In the genomic region with DNA sequence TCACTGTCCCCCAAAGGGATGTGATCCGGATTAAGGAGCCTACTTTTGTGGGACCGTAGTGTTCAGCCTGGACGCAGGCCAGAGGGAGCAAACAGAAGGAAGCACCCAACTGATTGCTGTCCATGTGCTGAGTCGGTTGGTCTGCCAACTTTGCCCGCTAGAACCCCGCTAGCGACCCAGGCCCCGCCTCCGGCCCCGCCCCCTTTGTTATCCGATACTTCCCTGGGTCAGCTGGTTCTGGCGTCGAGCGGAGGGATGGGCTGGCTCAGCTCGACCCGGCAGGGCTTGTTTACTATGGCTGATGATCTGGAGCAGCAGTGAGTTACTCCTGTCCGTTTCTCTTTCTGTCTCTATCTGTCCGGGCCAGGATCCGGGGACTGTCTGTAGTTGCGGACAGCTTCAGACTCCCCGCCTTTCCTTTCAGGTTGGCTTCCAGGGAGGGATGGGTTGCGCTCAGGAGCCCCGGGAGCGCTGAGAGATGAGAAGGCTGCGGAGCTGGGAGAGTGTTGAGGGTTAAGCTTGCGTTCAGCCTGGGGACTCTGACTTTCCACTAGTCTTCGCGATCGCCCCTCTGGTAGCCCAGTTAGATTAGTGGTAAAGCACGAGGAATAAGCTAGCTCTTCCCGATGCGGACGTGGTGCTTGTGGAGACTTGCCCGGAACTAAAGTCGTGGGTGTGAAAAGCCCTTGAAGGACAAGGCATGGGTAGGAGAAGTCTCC, we compare ENCODE assay signal across 8 mouse cellular contexts. TPM values are rescaled to one million over a fixed set of nuclear protein-coding genes. Genes with fewer than 3 reads are reported as not detected.
DNase-seq lines count a peak whose midpoint lies in the region; ATAC-seq and TF ChIP-seq lines count a peak whose summit lies in the region.

No protein-coding gene starts in this region.

- peaks cover 29% of the 10 kb centered on the region for H3K36me3 ChIP-seq in heart, embryonic 14.5 days (ENCODE audit: control insufficient read depth, insufficient read depth, low read length)
- H3K36me3 ChIP-seq in liver, embryonic 11.5 days (ENCODE audit: control insufficient read depth, insufficient read depth, low read length): peaks cover 3% of the 10 kb centered on the region; the same call in 1 of the 2 replicates
- no peaks in the 10 kb centered on the region for H3K36me3 ChIP-seq in myocyte (ENCODE audit: control insufficient read depth, insufficient read depth)

- H3ac ChIP-seq in myocyte (ENCODE audit: control insufficient read depth, insufficient read length): no peak overlapping the region

- H3K4me1 ChIP-seq in heart, embryonic 14.5 days (ENCODE audit: control insufficient read depth in 2 of 2, insufficient read depth in 2 of 2, low read length in 2 of 2): peaks cover 14 to 22% of the 10 kb centered on the region in 2 experiments
- peaks cover 16% of the 10 kb centered on the region for H3K4me1 ChIP-seq in liver, embryonic 11.5 days (replicated peaks; ENCODE audit: control insufficient read depth, insufficient read depth, low read length)

- peak overlapping the region; percentile 82 for H3K9ac ChIP-seq in heart, embryonic 14.5 days (ENCODE audit: low read length)
- peak overlapping the region; percentile 68 for H3K9ac ChIP-seq in liver, embryonic 11.5 days (ENCODE audit: low read depth, low read length)

- no peaks in the 10 kb centered on the region for H3K9me3 ChIP-seq in heart, embryonic 14.5 days (ENCODE audit: control insufficient read depth, low read length)
- no peaks in the 10 kb centered on the region for H3K9me3 ChIP-seq in liver, embryonic 11.5 days (ENCODE audit: control insufficient read depth, low read length)

- no peaks in the 10 kb centered on the region for H3K79me2 ChIP-seq in myocyte (ENCODE audit: control insufficient read depth, insufficient read depth)

- H3K4me3 ChIP-seq in heart, embryonic 14.5 days (ENCODE audit: control insufficient read depth in 1 of 2, insufficient read depth in 1 of 2, low read depth in 1 of 2, low read length in 2 of 2): peak overlapping the region; percentile 71 to 97
- peak overlapping the region; percentile 65 for H3K4me3 ChIP-seq in liver, embryonic 11.5 days (ENCODE audit: low read depth, low read length)
- peak overlapping the region; percentile 57 for H3K4me3 ChIP-seq in myocyte

- peak; percentile 29 to 62 for DNase-seq in CD8-positive naive resting alpha-beta T cell, adult 2 months (ENCODE audit: low read depth in 2 of 2, low spot score in 2 of 2)
- DNase-seq in c-Kit-positive CD71-negative TER-119-negative erythroid progenitor cells, embryonic 14.5 days (ENCODE audit: low read depth): peak; percentile 81
- DNase-seq in fibroblast of lung, adult 2 months (ENCODE audit: low read depth): peak; percentile 77
- DNase-seq in kidney, postnatal 10 days: peak; percentile 99
- peak; percentile 96 for DNase-seq in liver, embryonic 11.5 days (ENCODE audit: low spot score)
- DNase-seq in spleen, postnatal 4 days (ENCODE audit: low spot score in 2 of 2): peak; percentile 94 to 96

- no peaks in the 10 kb centered on the region for H3K27me3 ChIP-seq in heart, embryonic 14.5 days (ENCODE audit: control insufficient read depth, insufficient read depth, low read length)
- H3K27me3 ChIP-seq in liver, embryonic 11.5 days (replicated peaks; ENCODE audit: control insufficient read depth, insufficient read depth, low read length): no peaks in the 10 kb centered on the region
- H3K27me3 ChIP-seq in myocyte (ENCODE audit: control insufficient read depth, insufficient read depth, insufficient read length): no peaks in the 10 kb centered on the region

- ATAC-seq in heart, embryonic 14.5 days (ENCODE audit: insufficient number of reproducible peaks, insufficient read depth, low FRiP score, low read depth): peak; percentile 92
- peak; percentile 91 for ATAC-seq in liver, embryonic 11.5 days (replicated peaks; ENCODE audit: low FRiP score)

- peak; percentile 74 for TF ChIP-seq POLR2A in myocyte (IDR thresholded peaks at IDR 0.05; ENCODE audit: insufficient read length, low read depth)

- peak overlapping the region; percentile 80 for H3K4me2 ChIP-seq in heart, embryonic 14.5 days (ENCODE audit: low read length)
- peak overlapping the region; percentile 90 for H3K4me2 ChIP-seq in liver, embryonic 11.5 days
- peak overlapping the region; percentile 90 for H3K4me2 ChIP-seq in myocyte (ENCODE audit: low read depth)

- H3K27ac ChIP-seq in heart, embryonic 14.5 days (replicated peaks in 1 of 2; ENCODE audit: control insufficient read depth in 1 of 2, insufficient read depth in 1 of 2, low read depth in 2 of 2, low read length in 2 of 2): peak overlapping the region; percentile 82 to 88
- H3K27ac ChIP-seq in liver, embryonic 11.5 days (ENCODE audit: low read depth, low read length): peak overlapping the region; percentile 46; the same call in 1 of the 2 replicates

- under 1% methylated on average over 35 of the region's 35 CpGs for WGBS in heart, embryonic 14.5 days
- WGBS in liver, embryonic 11.5 days: 1% methylated on average over 35 of the region's 35 CpGs

TF ChIP-seq in myocyte, 11 proteins besides CTCF, POLR2A, EP300 and RAD21:
- TF ChIP-seq POLR2AphosphoS2 (IDR thresholded peaks at IDR 0.05; ENCODE audit: insufficient read length, low read depth): peak; percentile 75
- no peak for TF ChIP-seq E2F4 (IDR thresholded peaks at IDR 0.05; ENCODE audit: insufficient read depth)
- peak; percentile 71 for TF ChIP-seq USF1 (IDR thresholded peaks at IDR 0.05; ENCODE audit: low read depth)
- no peak for TF ChIP-seq CEBPB (IDR thresholded peaks at IDR 0.05; ENCODE audit: insufficient read depth, poor library complexity, severe bottlenecking)

RNA-seq across cellular contexts. Expression of gene Abhd4, which starts 5.2 kb away (rescaled TPM):
- polyA plus RNA-seq in heart, embryonic 14.5 days (2014; fragmentation: Nextera tagmentation; extraction: Ambion mirVana): 118 and 121 TPM in 2 replicates
- 27.6 and 28.2 TPM in 2 replicates for polyA plus RNA-seq in liver, embryonic 11.5 days (2014; fragmentation: Nextera tagmentation; extraction: Ambion mirVana)
- polyA plus RNA-seq in myocyte (2012; fragmentation: generic; extraction: Trizol): 65.9 TPM

RNA-seq across cellular contexts. Expression of gene Dad1, which starts 5.3 kb away (rescaled TPM):
- 400 and 442 TPM in 2 replicates for polyA plus RNA-seq in heart, embryonic 14.5 days (2014; fragmentation: Nextera tagmentation; extraction: Ambion mirVana)
- polyA plus RNA-seq in liver, embryonic 11.5 days (2014; fragmentation: Nextera tagmentation; extraction: Ambion mirVana): 309 and 312 TPM in 2 replicates
- 324 TPM for polyA plus RNA-seq in myocyte (2012; fragmentation: generic; extraction: Trizol)

RNA-seq across cellular contexts. Expression of gene Olfr49, which starts 25.6 kb away (rescaled TPM):
- 0.12 TPM in 1 of 2 replicates, not detected in the other for polyA plus RNA-seq in heart, embryonic 14.5 days (2014; fragmentation: Nextera tagmentation; extraction: Ambion mirVana)
- polyA plus RNA-seq in liver, embryonic 11.5 days (2014; fragmentation: Nextera tagmentation; extraction: Ambion mirVana): not detected in 2 replicates
- not detected for polyA plus RNA-seq in myocyte (2012; fragmentation: generic; extraction: Trizol)

Comparison
In these comparisons a context has a peak if more than half of its experiments do, and no peak if none do; other contexts are left out.
1. Peak in every context shown above with its lines: DNase-seq, ATAC-seq, H3K4me3 ChIP-seq and H3K27ac ChIP-seq.
2. DNase-seq: peak in every context shown above with its lines; median percentile 99 in kidney, postnatal 10 days; 96 in liver, embryonic 11.5 days; 95 in spleen, postnatal 4 days; 81 in c-Kit-positive CD71-negative TER-119-negative erythroid progenitor cells, embryonic 14.5 days; 77 in fibroblast of lung, adult 2 months; 46 in CD8-positive naive resting alpha-beta T cell, adult 2 months.